Mouse (Mus musculus): ENCODE results near the gene Ldlrad1.

DNA sequence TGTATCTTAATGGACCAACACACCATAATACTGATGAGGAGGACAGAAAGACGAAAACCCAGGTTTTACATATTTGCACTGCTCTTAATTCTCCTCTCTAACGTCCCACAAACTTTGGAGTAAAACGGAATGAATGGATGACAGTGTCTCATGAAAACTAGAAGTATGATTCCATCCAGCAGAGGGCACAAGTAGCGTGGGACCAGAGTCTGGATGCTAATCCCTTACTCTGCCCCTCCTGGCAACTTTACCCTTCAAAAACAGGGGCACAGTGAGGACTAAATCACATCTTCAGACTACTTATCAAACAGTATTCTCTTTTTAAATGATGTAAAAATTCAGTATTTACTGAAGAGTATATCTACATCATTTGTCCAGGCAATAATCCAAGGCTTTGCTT lies 41.5 kb downstream of the Ldlrad1 start:
- TF ChIP-seq POLR2A (IDR thresholded peaks at IDR 0.05; ENCODE audit: borderline replicate concordance, extremely low read depth, low read depth, low read length), result no peak
- TF ChIP-seq CTCF (IDR thresholded peaks at IDR 0.05; ENCODE audit: insufficient read depth, low read length), result peak; percentile 61

Data from lung, adult 2 months (tissue).